Mouse (Mus musculus) E14TG2a.4 (cell line): ENCODE results near the gene Speg.

Experiments used
- CTCF ChIP-seq: conservative IDR thresholded peaks from 2 replicates; pipeline ENCODE4 v1.5.1; 2014; ENCODE audit warnings: low read length
- POU5F1 ChIP-seq: IDR thresholded peaks from 2 replicates; pipeline ENCODE4 v1.6.1; 2014; ENCODE audit warnings: low read length, borderline replicate concordance

DNA sequence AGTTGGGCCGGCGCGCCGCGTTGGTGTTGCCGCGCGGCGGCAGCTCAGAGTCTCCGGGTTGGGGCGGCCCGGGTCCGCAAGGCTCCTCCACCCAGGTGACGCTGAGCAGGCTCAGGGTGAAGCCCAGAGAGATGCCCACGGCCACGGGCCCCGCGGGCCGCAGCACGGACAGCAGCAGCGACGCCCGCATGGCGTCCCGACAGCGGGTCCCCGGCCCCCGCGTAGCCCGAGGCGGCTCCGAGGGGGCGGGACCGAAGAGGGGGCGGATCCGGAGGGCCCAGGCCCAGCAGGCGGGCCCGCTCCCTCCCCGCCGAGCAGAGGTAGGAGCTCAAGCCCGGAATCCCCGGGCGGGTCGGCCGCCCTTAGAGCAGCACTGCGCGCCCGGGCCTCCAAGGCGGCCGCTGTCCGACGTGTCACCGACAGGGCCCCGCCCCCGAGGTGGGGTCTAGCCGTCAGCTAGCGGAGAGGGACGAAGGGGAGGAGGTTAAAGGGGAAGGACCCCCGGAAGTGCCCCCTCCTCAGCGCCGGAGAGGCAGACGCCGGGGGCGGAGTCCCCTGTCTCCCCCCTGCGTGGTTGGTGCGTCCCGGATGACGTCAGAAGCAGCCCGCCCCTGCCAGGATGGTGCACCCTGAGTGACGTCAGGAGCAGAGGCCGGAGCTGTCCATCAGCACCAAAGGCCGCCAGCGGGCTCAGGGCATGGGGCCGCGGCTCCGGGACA, 104.0 kb downstream of the Speg start, which contains the start of the genes Chpf and Tmem198:
- TF ChIP-seq CTCF (no peak), POU5F1 (no peak)
